ENCODE assay signal across 8 mouse cellular contexts in the genomic region with DNA sequence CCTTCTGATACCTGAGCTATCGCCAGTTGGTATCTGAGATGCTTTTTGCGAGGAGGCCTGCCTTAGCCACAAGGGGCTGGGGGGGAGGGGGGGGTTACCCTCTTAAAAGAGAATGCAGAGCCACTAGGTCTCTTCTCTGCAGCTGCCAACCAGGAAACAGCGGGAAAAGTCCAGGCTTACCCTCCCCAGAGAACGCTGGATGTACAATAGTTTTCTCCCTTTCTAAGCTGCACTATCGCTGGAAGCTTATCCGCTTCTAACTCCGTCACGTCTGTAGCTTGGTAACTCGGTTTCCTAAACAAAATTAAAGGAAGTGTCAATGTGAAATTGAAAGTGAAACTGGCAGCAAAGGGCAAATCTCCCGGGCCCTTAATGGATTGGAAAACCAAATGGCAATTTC.
DNase-seq lines count a peak whose midpoint lies in the region; ATAC-seq lines count a peak whose summit lies in the region.

No protein-coding gene starts in this region.

- H3K4me3 ChIP-seq in liver, embryonic 13.5 days (replicated peaks): 0 out of 2 replicates have a peak overlapping the region, but pooled peaks have one; percentile 14
- H3K4me3 ChIP-seq in stomach, embryonic 14.5 days (ENCODE audit: low read depth, low read length): no peak overlapping the region

- no peak for ATAC-seq in liver, embryonic 13.5 days (ENCODE audit: low read depth)
- no peak for ATAC-seq in stomach, embryonic 14.5 days (ENCODE audit: insufficient number of reproducible peaks, insufficient read depth, low FRiP score, low read depth)

- H3K4me1 ChIP-seq in liver, embryonic 13.5 days (replicated peaks): no peaks in the 10 kb centered on the region
- H3K4me1 ChIP-seq in stomach, embryonic 14.5 days (ENCODE audit: control insufficient read depth, insufficient read depth, low read length): peaks cover 7% of the 10 kb centered on the region; the same call in 1 of the 2 replicates

- intact Hi-C loops in heart, postnatal 36 days (cut with DNase I): loop anchor here (5.0 kb wide), 1 partner anchor 125 kb away; no protein-coding TSS in a partner anchor

- WGBS in liver, embryonic 13.5 days (ENCODE audit: insufficient replicate concordance): 35% methylated on average over 10 of the region's 10 CpGs
- WGBS in stomach, embryonic 14.5 days: 51% methylated on average over 10 of the region's 10 CpGs

- H3K9me3 ChIP-seq in liver, embryonic 13.5 days (replicated peaks): no peaks in the 10 kb centered on the region
- H3K9me3 ChIP-seq in stomach, embryonic 14.5 days (ENCODE audit: control insufficient read depth, low read depth, low read length): no peaks in the 10 kb centered on the region

- H3K27me3 ChIP-seq in liver, embryonic 13.5 days: no peaks in the 10 kb centered on the region
- no peaks in the 10 kb centered on the region for H3K27me3 ChIP-seq in stomach, embryonic 14.5 days (ENCODE audit: control insufficient read depth, insufficient read depth, low read length)

- no peak overlapping the region for H3K9ac ChIP-seq in liver, embryonic 13.5 days
- H3K9ac ChIP-seq in stomach, embryonic 14.5 days (replicated peaks; ENCODE audit: low read depth, low read length): no peak overlapping the region

- H3K4me2 ChIP-seq in liver, embryonic 13.5 days: peak overlapping the region; percentile 19
- H3K4me2 ChIP-seq in stomach, embryonic 14.5 days (replicated peaks; ENCODE audit: low read depth, low read length): 0 out of 2 replicates have a peak overlapping the region, but pooled peaks have one; percentile 11

- peak; percentile 50 for DNase-seq in thymus, postnatal 0 days (ENCODE audit: low spot score)
- no peak for DNase-seq in thymus, adult 18-20 months
- peak; percentile 23 to 28 for DNase-seq in heart, postnatal 36 days
- no peak for DNase-seq in liver, embryonic 13.5 days
- DNase-seq in cerebellum, postnatal 36 days: no peak
- no peak for DNase-seq in cerebellum, adult 11 months
- DNase-seq in cerebellum, adult 11-12 months: no peak

- no peaks in the 10 kb centered on the region for H3K36me3 ChIP-seq in liver, embryonic 13.5 days
- H3K36me3 ChIP-seq in stomach, embryonic 14.5 days (ENCODE audit: control insufficient read depth, insufficient read depth, low read length): no peaks in the 10 kb centered on the region

- H3K27ac ChIP-seq in liver, embryonic 13.5 days: no peak overlapping the region
- no peak overlapping the region for H3K27ac ChIP-seq in stomach, embryonic 14.5 days (ENCODE audit: low read length)

Comparison
In these comparisons a context has a peak if more than half of its experiments do, and no peak if none do; other contexts are left out.
1. DNase-seq: peak in thymus, postnatal 0 days (single experiment) and heart, postnatal 36 days (2 of 2); none in thymus, adult 18-20 months (0 of 2), liver, embryonic 13.5 days (single experiment), cerebellum, postnatal 36 days (0 of 2), cerebellum, adult 11 months (single experiment) and cerebellum, adult 11-12 months (single experiment).